Mouse (Mus musculus) fibroblast of lung, adult 2 months (primary cell): ENCODE results near the gene Nup107.
A peak's percentile ranks its signal among the peaks of the same experiment; 100 is the strongest.
"Not testable (repeated sequence)": the region's sequence is repeated elsewhere in the genome, so short reads cannot be mapped to it uniquely, and the experiment has no call there.

Experiments
- DNase-seq: peaks from one replicate; pipeline ENCODE4 v3.0.0-alpha.2; 2011; ENCODE audit warnings: low read depth

The Nup107 gene

GRCm38 (mm10) chr10:117750529-117751281 lies 41.8 kb downstream of the Nup107 start:
- no peak for DNase-seq

- no peak for DNase-seq
Observed at GRCm38 (mm10) chr10:117749787-117750343, 42.6 kb downstream of the Nup107 start.

GRCm38 (mm10) chr10:117749050-117749686 lies 43.3 kb downstream of the Nup107 start:
- no peak for DNase-seq

GRCm38 (mm10) chr10:117748276-117749049 lies 44.0 kb downstream of the Nup107 start:
- DNase-seq, result no peak

GRCm38 (mm10) chr10:117747711-117748110 lies 44.8 kb downstream of the Nup107 start:
- no peak for DNase-seq

- DNase-seq, result peak; percentile 77
Observed at GRCm38 (mm10) chr10:117746297-117746883, 46.1 kb downstream of the Nup107 start, which contains the start of gene Slc35e3. Gene Slc35e3, minus strand, starts transcription at chr10:117746365.

DNA sequence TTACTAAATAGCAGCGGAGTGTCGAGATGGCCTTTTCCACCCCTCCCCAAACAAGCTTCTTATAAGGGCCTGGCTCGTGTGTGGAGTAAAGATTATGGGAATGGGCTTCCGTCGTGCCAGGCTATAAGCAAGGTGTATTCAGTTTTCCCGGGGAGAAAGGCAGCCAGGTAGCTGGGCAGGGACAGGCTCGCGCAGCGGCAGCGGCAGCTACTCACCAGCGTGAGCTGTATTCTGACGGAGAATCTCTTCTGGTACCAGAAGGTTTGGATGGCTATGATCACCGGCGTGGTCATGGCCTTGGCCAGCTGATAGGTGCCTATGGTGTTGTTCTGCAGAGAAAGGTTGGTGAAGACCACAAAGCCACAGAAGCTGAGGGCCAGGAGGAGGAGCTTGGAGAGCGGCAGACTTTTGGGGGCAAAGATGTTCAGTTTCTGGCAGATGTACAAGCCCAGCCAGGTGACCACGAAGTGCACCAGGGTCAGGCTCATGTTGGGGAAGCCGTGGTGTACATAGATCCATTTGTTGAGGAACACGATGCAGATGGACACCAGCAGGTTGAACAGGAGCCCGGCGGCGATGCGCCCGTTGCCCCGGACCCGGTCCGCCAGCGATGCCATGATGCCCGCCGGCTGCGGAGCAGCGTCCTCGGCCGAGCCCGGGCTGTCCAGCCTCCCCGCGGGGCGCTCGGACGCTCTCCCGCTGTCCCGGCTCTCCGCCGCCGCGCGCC lies 46.8 kb downstream of the Nup107 start:
- DNase-seq, result not testable (repeated sequence)

DNA sequence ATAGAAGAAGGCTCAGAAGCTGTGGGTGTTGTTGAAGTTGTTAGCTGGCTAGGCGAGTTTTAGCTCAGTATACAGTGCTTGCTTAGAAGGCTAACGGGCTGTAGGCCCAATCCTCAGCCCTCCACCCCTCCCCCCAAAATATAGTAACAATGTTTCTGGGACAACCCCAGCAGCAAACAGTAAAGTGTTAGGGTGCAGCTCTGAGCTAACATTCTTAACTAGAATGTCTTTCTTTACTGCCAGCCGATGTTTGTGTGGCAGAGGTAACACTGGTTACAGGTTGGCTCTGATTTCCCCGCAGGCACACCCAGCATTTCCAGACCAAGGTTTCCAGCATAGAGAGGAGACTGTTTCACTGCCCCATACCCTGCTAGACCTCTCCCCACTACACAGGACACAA lies 48.6 kb downstream of the Nup107 start:
- DNase-seq, result no peak

- no peak for DNase-seq
Observed at GRCm38 (mm10) chr10:117743182-117743581, 49.3 kb downstream of the Nup107 start.

DNA sequence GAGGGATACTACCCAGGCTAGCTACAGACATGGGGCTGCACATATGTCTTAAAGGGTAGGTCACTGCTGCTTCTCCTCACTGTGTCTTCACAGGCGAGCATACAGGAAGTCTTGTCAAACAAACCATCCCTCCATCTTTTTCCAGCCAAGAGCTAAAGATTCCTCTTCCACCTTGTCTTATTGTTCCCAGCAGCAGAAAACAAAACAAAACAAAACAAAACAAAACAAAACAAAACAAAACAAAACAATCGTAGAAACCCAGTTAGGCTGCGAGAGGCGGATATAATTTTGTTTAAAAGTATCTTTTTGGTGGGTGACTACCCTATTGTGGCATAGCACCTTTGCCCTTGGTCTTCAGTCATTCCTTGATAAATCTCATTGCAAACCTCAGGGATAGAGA lies 49.9 kb downstream of the Nup107 start:
- DNase-seq, result no peak

- no peak for DNase-seq
Observed at GRCm38 (mm10) chr10:117741698-117742475, 50.6 kb downstream of the Nup107 start.

DNA sequence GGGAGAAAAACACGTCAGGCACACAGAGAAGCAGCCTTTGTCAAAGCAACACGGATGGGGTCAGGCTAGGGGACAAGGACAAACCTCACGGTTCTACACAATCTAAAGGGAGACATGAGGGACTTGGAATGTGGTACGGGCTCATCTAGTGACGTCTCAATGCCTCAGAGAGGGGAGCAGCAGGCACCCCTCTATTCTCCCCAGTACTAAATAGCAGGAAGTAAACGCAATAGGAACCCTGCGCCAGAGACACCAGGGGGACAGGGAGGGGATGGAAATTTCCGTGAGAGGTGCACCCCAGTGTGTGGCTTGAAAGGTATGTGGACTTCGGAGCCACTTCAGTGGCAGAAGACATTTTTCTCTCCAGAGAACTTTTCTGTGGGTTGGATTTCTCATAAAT lies 51.6 kb downstream of the Nup107 start:
- no peak for DNase-seq

DNA sequence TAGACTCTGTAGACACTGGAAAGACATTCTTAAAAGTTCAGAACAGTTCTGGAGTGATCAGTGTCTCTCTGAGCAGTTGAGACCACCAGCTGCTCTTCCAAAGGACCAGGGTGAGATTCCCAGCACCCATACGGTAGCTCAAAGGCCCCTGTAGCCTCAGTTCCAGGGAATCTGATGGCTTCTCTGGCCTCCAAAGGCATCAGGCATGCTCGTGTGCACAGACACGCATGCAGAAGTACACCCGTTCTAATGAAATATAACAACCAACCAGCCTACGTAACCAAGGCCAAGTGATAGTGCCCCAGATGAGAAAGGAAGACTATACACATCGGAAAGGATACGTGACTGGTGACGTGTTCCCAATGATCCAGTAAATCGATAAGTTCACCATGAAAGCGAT lies 52.3 kb downstream of the Nup107 start:
- DNase-seq, result no peak

GRCm38 (mm10) chr10:117739648-117739948 lies 52.9 kb downstream of the Nup107 start:
- no peak for DNase-seq

DNA sequence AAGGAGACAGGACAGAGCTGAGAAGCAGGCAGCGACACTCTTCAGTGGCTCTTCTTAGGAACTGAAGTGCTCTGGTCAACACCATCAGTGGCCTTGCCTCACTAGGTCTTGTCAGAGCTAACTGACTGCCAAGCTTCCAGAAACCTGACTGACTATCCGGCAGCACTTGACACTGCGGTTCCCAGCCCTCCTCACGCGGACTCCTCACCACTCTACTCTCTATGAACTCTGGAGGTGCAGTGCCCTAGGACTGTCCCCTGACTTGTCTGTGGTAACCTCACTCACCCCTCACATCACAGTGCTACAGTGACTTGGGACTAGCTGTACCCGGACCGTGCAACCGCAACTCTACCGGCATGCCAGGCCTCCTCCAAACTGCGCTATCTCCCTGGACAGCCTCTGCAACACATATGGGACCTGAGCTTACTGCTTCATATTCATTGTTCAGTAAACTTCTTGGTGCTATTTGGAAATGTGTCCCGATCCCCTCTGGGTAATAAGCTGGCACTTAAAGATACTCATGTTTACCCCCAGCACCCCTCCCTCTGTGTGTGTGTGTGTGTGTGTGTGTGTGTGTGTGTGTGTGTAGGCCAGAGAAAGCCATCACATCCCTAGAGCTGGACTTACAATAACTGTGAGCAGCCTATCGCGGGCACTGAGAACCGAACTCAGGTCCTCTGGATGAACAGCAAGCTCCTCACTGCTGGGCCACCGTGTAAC lies 53.4 kb downstream of the Nup107 start:
- DNase-seq, result no peak

DNA sequence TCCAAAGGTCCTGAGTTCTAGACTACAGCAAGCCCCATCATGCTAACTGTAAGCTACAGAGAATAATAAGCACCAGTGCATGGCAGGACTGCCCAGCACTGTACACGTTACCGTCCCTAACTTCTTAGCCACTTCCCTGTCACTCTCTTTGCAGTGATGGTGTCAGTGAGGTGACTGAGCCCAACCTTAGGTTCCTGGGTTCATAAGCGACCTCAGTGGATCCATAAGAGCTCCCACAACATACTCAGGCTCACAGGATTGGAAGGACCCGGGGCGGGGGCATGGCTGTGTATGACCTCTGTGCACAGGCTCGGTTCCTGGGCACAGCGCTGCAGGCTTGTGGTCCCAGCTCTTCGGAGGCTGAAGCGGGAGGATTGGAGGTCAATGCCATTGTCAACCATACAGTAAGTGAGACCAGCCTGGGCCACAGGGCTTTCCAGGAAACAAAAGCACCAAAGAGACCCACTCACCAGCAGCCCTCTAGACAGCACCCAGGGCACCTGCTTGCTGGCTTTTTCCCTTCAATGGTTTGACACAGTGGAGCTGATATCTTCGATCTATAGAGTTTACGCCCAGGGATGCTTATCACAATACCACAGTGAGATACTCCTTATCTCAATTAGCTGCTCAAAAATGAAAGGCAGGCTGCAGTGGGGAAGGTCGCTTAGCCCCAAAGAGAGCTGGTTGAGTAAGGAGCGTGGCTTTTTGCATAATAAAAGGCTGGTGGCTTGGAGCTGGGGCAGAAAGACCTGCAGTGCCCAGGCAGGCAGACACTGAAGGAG lies 54.2 kb downstream of the Nup107 start:
- no peak for DNase-seq

GRCm38 (mm10) chr10:117737498-117737897 lies 55.0 kb downstream of the Nup107 start:
- DNase-seq, result not testable (repeated sequence)

DNA sequence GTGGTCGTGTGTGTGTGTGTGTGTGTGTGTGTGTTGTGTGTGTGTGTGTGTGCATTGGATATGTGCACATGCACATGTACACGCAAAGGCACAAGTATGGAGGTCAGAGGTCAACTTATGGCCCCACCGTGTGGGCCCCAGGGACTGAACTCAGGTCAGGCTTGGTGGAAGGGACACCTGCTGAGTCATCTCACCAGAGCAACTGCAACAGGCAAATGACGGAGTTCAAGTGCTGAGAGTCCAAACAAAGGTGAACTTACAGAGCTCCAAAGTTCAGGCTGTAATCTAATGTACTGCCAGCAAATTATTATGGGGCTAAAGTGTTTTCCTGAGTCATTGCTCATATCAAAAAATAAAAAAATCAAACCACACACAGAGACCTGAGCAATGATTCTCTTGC lies 55.4 kb downstream of the Nup107 start:
- no peak for DNase-seq

- no peak for DNase-seq
Observed at GRCm38 (mm10) chr10:117736573-117736972, 55.9 kb downstream of the Nup107 start.
